Mouse (Mus musculus) cortical plate, adult 2 months (tissue): ENCODE data around the gene Tnip3.

Experiments
- CTCF ChIP-seq: fragments of 200-500 bp; IDR thresholded peaks from 2 replicates; pipeline ENCODE4 v1.5.1; 2011; ENCODE audit warnings: mild to moderate bottlenecking, control low read depth, low read length; ENCODE audit not compliant: insufficient read depth; ENCODE audit errors: extremely low read depth
- POLR2A ChIP-seq: fragments of 200-500 bp; IDR thresholded peaks from 2 replicates; pipeline ENCODE4 v1.6.1; 2011; ENCODE audit warnings: mild to moderate bottlenecking, low read length, control low read depth; ENCODE audit not compliant: insufficient read depth; ENCODE audit errors: extremely low read depth

DNA sequence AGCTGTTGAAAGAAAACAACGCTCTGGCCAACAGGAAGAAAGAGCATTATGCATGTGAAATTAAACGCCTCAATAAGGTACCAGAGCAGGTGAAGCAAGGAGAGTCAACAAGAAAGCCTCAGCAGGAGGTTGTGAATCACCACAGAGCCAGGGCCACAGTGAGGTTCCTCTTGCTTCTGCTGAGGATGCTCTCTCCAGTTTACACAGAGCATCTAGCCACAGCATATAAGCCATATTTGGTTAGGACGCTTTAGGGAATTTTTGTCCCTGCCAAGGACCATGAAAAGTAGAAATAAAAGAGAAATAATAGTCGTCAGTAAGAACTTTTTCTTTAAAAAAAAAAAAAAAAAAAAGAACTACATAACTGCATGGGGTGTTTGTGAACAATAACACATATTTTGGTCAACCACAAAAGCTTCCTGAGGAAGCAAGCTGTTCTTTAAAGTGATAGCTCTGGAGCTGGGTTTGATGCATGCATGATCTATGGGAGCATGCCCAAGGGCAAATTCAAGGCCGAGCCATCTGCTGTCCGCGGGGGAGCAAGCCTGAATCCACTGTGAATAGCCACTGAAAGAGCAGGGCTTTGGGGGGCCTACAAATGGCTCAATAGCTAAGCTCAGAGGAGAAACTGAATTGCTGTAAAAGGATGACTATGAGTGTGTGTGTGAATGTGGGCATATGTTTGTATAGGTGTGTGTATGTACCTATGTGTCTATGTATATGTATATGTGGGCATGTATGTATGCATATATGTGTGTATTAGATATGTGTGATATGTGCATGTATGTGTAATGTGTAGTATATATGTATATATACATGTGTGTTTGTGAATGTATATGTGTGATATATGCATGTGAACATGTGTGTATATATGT, 75.0 kb downstream of the Tnip3 start:
- TF ChIP-seq CTCF (no peak), POLR2A (no peak)
